Mouse (Mus musculus) layer of hippocampus, postnatal 10 days (tissue): Measurements from ENCODE around the gene Apopt1. TPM values are rescaled to one million over a fixed set of nuclear protein-coding genes. Genes with fewer than 3 reads are reported as not detected.

Source experiments
- DNase-seq, 2 experiments: peaks; one replicate each; pipeline ENCODE4 v3.0.0; 2021; ENCODE audit warnings: low spot score in 2 of 2
- total RNA-seq, 2 experiments: library from RNA; stranded (reverse); gene quantifications; 2 replicates each; pipeline ENCODE4 v1.2.3; 2021

Apopt1 gene
- total RNA-seq, 2 experiments from 2014 or later, result 39.2 to 42.0 TPM

DNA sequence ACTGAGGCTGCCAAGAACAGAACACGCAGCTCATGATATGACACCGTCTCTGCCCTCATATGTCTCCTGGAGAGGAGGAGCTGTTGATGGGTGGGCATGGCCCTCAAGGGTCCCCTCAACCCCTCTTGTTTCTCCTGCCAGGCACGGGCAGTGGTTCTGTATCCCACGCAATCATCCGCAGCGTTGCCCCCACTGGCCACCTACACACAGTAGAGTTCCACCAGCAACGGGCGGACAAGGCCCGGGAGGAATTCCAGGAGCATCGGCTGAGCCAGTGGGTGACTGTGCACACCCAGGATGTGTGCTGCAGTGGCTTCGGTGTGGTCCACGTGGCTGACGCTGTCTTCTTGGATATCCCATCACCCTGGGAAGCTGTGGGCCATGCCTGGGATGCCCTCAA is 32.4 kb upstream of the Apopt1 start:
- DNase-seq, result no peak

GRCm38 (mm10) chr12:111681305-111681704 is 31.8 kb upstream of the Apopt1 start:
- no peak for DNase-seq

DNA sequence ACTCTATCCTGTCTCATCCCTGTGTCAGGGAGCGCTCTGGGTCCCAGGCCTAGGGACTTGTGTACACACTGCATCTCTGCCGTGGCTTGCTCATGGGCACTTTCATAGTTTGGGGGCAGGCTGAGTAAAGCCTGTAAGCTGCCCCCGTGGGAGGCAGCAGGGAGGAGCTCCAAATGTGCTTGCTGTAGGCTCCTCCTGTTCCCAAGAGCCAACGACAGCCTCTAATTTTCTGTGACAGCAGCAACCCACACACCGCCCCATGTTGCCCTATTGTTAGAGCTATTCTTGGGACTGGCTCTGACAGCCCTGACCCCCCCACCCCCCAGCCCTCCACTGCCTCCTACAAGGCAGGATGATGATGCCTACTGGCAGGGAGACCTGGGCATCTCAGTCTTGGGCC is 31.1 kb upstream of the Apopt1 start:
- DNase-seq, result no peak

DNA sequence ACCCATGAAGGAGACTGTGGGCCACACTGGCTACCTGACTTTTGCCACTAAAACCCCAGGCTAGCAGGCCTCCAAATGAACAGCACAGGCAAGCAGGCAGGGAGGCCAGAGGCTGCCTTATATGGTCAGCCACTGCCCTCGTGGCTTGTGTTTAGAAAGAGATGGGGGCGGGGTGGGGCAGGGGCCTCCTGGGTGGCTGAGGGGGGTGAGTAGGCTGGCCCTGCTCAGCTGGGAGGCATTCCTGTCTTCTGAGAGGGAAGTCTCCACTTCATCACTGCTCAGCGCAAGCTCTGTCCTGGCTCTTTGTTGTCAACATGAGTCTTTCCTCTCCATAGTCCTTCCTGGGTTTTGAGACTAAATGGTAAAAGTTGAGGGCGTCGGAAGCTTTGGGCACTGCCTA is 30.3 kb upstream of the Apopt1 start:
- DNase-seq, result no peak

DNA sequence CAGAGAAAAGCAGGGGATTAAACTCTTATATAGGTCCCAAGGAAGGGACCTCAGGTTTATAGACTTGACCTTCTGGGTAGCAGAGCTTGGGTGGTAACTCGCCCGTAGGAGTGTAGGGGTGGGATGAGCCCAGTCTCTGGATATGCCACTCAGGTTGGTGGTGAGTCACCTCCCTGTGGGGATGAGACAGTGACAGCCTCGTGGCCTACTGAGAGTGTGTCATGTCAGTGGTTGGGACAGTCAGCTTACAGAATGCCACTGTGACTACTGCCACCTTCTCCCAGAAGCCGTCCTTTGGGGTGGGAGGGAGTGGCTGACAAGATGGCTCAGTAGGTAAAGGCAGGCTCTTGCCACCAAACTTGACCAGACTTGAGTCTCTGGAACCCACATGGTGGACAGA is 26.7 kb upstream of the Apopt1 start:
- no peak for DNase-seq

GRCm38 (mm10) chr12:111687350-111688068 is 25.6 kb upstream of the Apopt1 start:
- DNase-seq, result peak; percentile 67 to 71

DNA sequence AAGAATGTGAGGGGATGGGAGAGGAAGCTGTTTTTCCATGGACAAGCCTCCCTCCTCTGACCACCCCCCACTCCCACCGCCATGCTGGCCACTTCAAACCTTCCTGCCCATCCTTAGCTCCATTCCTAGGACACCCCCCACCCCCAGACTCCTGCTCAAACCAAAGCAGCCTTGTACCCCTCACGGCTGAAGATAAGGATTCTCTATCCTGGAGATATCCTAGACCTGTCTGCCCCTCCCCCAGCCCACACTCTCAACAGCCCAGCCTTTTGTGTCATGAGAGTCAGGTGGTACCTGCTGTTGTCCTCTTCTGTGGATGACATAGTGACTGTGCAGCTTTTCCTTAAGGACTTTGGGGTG is 25.0 kb upstream of the Apopt1 start:
- DNase-seq, result no peak

DNA sequence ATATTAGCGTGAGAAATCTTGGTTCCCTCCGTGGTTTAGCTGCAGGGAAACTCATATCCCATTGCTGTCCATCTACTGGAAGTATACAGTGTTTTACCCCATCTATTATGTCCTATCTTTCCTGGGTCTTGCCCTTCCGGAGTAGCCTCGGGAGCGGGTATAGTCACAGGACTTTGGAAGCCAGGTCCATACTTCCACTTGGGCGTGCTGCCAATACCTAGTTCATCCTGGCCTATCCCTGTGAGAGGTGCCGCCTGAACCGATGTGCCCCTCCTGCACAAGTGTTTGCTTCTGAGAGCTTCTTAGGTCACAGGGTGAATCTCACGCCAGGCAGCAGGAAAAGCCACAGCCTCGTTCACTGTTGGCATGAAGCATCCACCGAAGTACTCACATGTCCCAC is 23.6 kb upstream of the Apopt1 start:
- DNase-seq, result no peak

GRCm38 (mm10) chr12:111691346-111691872 is 21.7 kb upstream of the Apopt1 start:
- peak; percentile 55 to 56 for DNase-seq

GRCm38 (mm10) chr12:111692899-111693298 is 20.2 kb upstream of the Apopt1 start:
- DNase-seq, result no peak

DNA sequence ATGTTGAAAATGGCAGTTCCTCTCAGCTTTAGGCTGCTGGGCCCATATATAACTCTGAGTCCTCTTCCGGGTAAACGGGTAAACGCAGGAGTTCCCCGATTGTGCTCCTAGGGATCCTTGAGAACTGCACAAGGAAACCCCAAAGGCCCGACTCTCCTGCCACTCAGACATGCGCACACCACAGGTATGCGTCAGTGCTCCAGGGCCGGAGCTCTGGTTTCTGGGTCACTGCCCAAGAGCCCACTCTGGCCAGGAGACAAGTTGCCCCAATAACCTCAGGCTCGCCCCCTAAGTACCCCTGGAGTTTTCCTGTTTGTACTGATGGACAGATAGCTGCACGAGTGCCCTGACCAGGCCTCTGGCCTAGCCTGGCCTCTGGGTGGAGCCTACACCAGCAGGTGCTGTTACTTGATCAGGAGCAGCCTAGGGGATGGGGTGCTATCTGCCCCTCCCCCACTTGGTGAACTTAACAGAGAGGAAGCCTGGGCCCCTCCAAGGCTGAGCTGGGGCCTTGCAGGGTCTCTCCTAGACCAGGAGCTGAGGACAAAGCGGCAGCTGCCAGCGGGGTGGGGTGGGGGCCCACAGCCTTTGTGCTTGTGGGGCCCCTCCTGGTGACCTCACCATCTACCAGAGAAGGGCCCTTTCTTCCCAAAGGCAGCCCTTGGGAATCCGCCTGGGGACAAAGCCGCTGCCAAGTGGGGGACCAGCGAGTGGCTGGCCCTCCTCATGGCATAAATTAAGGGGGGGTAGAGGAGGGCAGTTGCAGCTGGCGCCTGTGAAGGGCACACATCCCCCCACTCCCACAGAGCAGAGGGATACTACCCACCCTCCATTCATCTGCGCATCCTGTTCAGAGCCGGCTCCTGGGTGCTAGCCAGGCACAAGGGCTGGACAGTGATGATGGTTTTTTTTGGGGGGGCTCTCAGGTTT is 19.5 kb upstream of the Apopt1 start:
- DNase-seq, result peak; percentile 78 to 84

- DNase-seq, result peak in 1 of 2 experiments; percentile 67
Measured at GRCm38 (mm10) chr12:111694271-111694781, 18.7 kb upstream of the Apopt1 start.

- peak; percentile 65 to 74 for DNase-seq
Measured at GRCm38 (mm10) chr12:111694880-111695804, 17.9 kb upstream of the Apopt1 start.

DNA sequence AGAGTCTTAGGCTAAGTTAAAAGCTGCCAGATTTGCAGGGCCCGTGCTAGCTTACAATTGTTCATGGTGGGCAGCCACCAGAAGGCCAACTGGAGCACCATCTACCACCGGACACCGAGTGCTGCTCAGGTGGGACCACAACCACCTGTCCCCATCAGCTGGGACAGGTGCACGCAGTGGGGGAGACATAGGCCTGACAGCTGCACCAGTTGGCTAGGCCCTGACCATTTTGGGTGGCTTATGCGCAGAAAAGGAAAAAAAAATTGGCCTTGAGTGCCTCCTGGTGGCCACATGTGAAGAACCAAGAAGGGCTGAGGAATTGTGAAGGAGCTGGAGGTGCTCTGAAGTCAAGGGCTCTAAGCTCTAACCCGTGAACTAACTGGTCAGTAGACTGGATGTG is 16.8 kb upstream of the Apopt1 start:
- DNase-seq, result peak; percentile 80 to 85

GRCm38 (mm10) chr12:111697708-111698107 is 15.4 kb upstream of the Apopt1 start:
- DNase-seq, result no peak

- DNase-seq, result no peak
Measured at GRCm38 (mm10) chr12:111698346-111698913, 14.6 kb upstream of the Apopt1 start.

DNA sequence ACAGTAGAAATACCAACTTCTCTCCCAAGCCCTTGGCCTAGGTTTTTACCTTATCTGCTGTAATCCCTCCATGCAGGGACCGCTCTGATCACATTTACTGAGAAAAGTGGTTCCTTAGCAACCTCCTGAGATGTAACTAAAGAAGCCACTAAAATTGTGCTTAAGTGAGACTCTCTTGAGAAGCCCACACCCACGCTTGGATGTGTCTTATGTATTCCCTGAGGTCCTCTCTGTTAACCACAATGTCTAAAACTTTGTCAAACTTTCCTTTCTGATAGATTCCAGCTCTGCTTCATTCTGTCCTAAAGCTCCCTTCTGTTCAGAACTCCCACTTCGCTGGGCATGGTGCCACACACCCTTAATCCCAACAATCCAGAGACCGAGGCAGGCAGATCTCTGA is 13.5 kb upstream of the Apopt1 start:
- DNase-seq, result no peak

GRCm38 (mm10) chr12:111700920-111701458 is 12.1 kb upstream of the Apopt1 start:
- DNase-seq, result no peak

DNA sequence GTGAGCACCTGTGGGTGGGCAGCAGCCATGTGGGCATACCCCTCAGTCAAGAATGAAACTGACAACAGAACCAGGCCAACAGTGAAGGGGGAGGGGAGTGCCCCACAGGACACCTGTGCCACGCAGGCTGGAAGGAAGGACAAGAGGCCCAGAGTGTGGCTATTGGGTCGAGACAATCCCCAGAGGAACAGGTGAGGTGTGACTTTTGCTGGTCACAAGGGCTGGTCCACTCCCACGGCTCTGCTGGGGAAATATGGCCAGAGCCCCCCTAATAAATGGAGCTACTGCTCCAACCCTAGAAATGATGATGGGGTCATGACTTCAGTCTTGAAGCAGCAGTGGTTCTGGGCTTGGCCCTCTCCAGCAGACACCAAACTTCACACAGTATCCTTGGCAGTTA is 9.8 kb upstream of the Apopt1 start:
- no peak for DNase-seq

GRCm38 (mm10) chr12:111704609-111705008 is 8.5 kb upstream of the Apopt1 start:
- DNase-seq, result peak in 1 of 2 experiments; percentile 26
